Mouse (Mus musculus): Measurements from ENCODE around the gene Prkch.

Gene Prkch

GRCm38 (mm10) chr12:73799671-73800070 is 215.1 kb downstream of the Prkch start:
- no peak for DNase-seq (ENCODE audit: low spot score in 2 of 2)

- DNase-seq (ENCODE audit: low spot score in 2 of 2): no peak
Observed at GRCm38 (mm10) chr12:73800886-73801285, 216.3 kb downstream of the Prkch start.

- no peak for DNase-seq (ENCODE audit: low spot score in 2 of 2)
Observed at GRCm38 (mm10) chr12:73801845-73802244, 217.2 kb downstream of the Prkch start.

- no peak for DNase-seq (ENCODE audit: low spot score in 2 of 2)
Observed at GRCm38 (mm10) chr12:73802379-73803057, 217.9 kb downstream of the Prkch start.

GRCm38 (mm10) chr12:73803946-73804345 is 219.3 kb downstream of the Prkch start:
- DNase-seq (ENCODE audit: low spot score in 2 of 2): no peak

- DNase-seq (ENCODE audit: low spot score in 2 of 2): no peak
Observed at GRCm38 (mm10) chr12:73805541-73805940, 220.9 kb downstream of the Prkch start.

- DNase-seq (ENCODE audit: low spot score in 2 of 2): no peak
Observed at GRCm38 (mm10) chr12:73806003-73806402, 221.4 kb downstream of the Prkch start.

- DNase-seq (ENCODE audit: low spot score in 2 of 2): no peak
Observed at GRCm38 (mm10) chr12:73807228-73807627, 222.6 kb downstream of the Prkch start.

GRCm38 (mm10) chr12:73810041-73810795 is 225.6 kb downstream of the Prkch start:
- peak; percentile 84 to 87 for DNase-seq (ENCODE audit: low spot score in 2 of 2)

- no peak for DNase-seq (ENCODE audit: low spot score in 2 of 2)
Observed at GRCm38 (mm10) chr12:73810903-73811302, 226.3 kb downstream of the Prkch start.

GRCm38 (mm10) chr12:73812198-73812597 is 227.6 kb downstream of the Prkch start:
- no peak for DNase-seq (ENCODE audit: low spot score in 2 of 2)

GRCm38 (mm10) chr12:73813016-73813900 is 228.7 kb downstream of the Prkch start:
- no peak for DNase-seq (ENCODE audit: low spot score in 2 of 2)

GRCm38 (mm10) chr12:73814056-73814735 is 229.6 kb downstream of the Prkch start:
- no peak for DNase-seq (ENCODE audit: low spot score in 2 of 2)

GRCm38 (mm10) chr12:73814897-73815296 is 230.3 kb downstream of the Prkch start:
- no peak for DNase-seq (ENCODE audit: low spot score in 2 of 2)

- no peak for DNase-seq (ENCODE audit: low spot score in 2 of 2)
Observed at GRCm38 (mm10) chr12:73815463-73815862, 230.9 kb downstream of the Prkch start.

GRCm38 (mm10) chr12:73815892-73816291 is 231.3 kb downstream of the Prkch start:
- DNase-seq (ENCODE audit: low spot score in 2 of 2): no peak

GRCm38 (mm10) chr12:73816866-73817265 is 232.3 kb downstream of the Prkch start:
- DNase-seq (ENCODE audit: low spot score in 2 of 2): no peak

GRCm38 (mm10) chr12:73818801-73819200 is 234.2 kb downstream of the Prkch start:
- DNase-seq (ENCODE audit: low spot score in 2 of 2): no peak

- DNase-seq (ENCODE audit: low spot score in 2 of 2): no peak
Observed at GRCm38 (mm10) chr12:73821176-73821575, 236.6 kb downstream of the Prkch start.

GRCm38 (mm10) chr12:73822331-73822730 is 237.7 kb downstream of the Prkch start:
- DNase-seq (ENCODE audit: low spot score in 2 of 2): no peak

- DNase-seq (ENCODE audit: low spot score in 2 of 2): no peak
Observed at GRCm38 (mm10) chr12:73824828-73825227, 240.2 kb downstream of the Prkch start.
